Mouse (Mus musculus) stomach, embryonic 16.5 days (tissue): ENCODE results near the gene Foxc1. TPM values are rescaled to one million over a fixed set of nuclear protein-coding genes. Genes with fewer than 3 reads are reported as not detected.

Source experiments
- ATAC-seq: fragments of 200-750 bp; cut with Nextera tagmentation; 2 replicates; pipeline ENCODE4 v1.8.0; 2017; ENCODE audit warnings: moderate number of reproducible peaks, moderate TSS enrichment; ENCODE audit not compliant: insufficient read depth, low FRiP score
- H3K27ac ChIP-seq: fragments of 300-500 bp; sonication (generic); 2 replicates; pipeline ENCODE4 v1.5.1; 2014; ENCODE audit warnings: low read length
- H3K27me3 ChIP-seq: fragments of 300-500 bp; sonication (generic); 2 replicates; pipeline ENCODE4 v1.6.1; 2014; ENCODE audit warnings: low read length, control low read depth, mixed read lengths; ENCODE audit not compliant: control insufficient read depth, insufficient read depth
- H3K36me3 ChIP-seq: fragments of 300-500 bp; sonication (generic); 2 replicates; pipeline ENCODE4 v1.6.1; 2014; ENCODE audit warnings: low read length; ENCODE audit not compliant: control insufficient read depth, insufficient read depth
- H3K4me1 ChIP-seq: fragments of 300-500 bp; sonication (generic); 2 replicates; pipeline ENCODE4 v1.6.1; 2014; ENCODE audit warnings: low read length, control low read depth, mixed read lengths; ENCODE audit not compliant: control insufficient read depth, insufficient read depth
- H3K4me2 ChIP-seq: fragments of 300-500 bp; sonication (generic); 2 replicates; pipeline ENCODE4 v1.6.1; 2014; ENCODE audit warnings: low read depth, low read length, mixed read lengths
- H3K4me3 ChIP-seq: fragments of 300-500 bp; sonication (generic); replicated peaks from 2 replicates; pipeline ENCODE4 v1.5.1; 2014; ENCODE audit warnings: mild to moderate bottlenecking, low read length
- H3K9ac ChIP-seq: fragments of 300-500 bp; sonication (generic); 2 replicates; pipeline ENCODE4 v1.6.1; 2014; ENCODE audit warnings: low read length
- H3K9me3 ChIP-seq: fragments of 300-500 bp; sonication (generic); replicated peaks from 2 replicates; pipeline ENCODE4 v1.6.1; 2016; ENCODE audit warnings: low read length, control low read depth; ENCODE audit not compliant: control insufficient read depth
- WGBS: fragments of 180-500 bp; shearing (Covaris S2); extraction: QIAGEN DNeasy Blood & Tissue Kit; methylation state at CpG from one replicate; pipeline ENCODE4 v1.1.7; 2014; 5-methylcytosine and 5-hydroxymethylcytosine counted together
- polyA plus RNA-seq: library from polyadenylated mRNA; unstranded; fragments of >200 nt; fragmentation: Nextera tagmentation; extraction: Ambion mirVana; gene quantifications from 2 replicates; pipeline ENCODE4 v1.2.1, GENCODE M21; 2015

Foxc1 gene
- polyA plus RNA-seq, 1 experiment from 2014 or later = 0.12 TPM

DNA sequence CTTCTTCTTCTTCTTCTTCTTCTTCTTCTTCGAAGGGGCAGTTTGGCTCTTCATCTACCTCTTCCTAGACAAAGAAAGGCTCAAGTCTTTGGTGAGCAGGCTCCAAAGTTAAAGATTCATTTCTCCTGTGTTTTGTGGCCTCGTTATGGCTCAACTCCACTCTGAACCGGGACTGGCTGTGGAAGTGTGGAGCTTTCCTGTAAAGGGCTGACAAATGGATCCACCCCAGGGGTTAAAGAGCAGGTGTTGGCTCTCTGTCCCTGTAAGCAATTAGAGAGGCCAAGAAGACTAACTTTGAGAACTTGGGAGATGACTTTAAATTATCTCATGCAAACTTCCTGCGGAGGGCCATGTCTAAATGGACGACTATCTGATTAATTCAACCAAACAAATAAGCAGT lies 4.0 kb upstream of the Foxc1 start:
- ATAC-seq = no peak
- no peak overlapping the region for H3K27ac ChIP-seq
- H3K4me2 ChIP-seq = no peak overlapping the region
- H3K4me3 ChIP-seq = no peak overlapping the region
- H3K4me1 ChIP-seq = peaks cover 27% of the 10 kb centered on the region
- no peaks in the 10 kb centered on the region for H3K9me3 ChIP-seq
- H3K9ac ChIP-seq = no peak overlapping the region
- no peaks in the 10 kb centered on the region for H3K36me3 ChIP-seq
- peaks cover 78% of the 10 kb centered on the region for H3K27me3 ChIP-seq
- 14% methylated on average over 5 of the region's 5 CpGs for WGBS

GRCm38 (mm10) chr13:31803166-31804093 lies 3.0 kb upstream of the Foxc1 start:
- peaks cover 78% of the 10 kb centered on the region for H3K27me3 ChIP-seq
- no peak overlapping the region for H3K27ac ChIP-seq
- no peaks in the 10 kb centered on the region for H3K36me3 ChIP-seq
- WGBS = 6% methylated on average over 31 of the region's 31 CpGs
- H3K4me3 ChIP-seq = no peak overlapping the region
- H3K4me2 ChIP-seq = no peak overlapping the region
- no peak for ATAC-seq
- H3K9me3 ChIP-seq = no peaks in the 10 kb centered on the region
- H3K9ac ChIP-seq = no peak overlapping the region
- H3K4me1 ChIP-seq = peaks cover 32% of the 10 kb centered on the region

DNA sequence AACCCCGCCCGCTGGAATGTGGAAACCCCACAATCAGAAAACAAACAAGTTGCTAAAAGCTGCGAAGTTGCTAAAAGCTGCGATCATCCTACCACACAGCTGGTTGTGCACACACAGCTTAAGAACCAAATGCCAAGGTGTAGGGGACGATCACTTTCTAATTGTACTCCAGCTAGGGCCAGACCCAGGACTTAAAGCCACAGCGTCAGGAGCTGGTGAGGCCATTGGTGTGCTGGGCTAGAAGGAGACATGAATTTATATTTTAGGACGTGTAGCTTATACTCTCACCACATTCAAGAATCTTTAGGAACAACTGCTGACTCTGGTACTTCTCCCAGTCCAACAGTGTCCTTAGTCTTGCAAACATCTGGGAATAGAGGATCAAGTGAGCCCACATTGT lies 1.9 kb upstream of the Foxc1 start:
- peaks cover 70% of the 10 kb centered on the region for H3K27me3 ChIP-seq
- no peak for ATAC-seq
- H3K4me2 ChIP-seq = no peak overlapping the region
- H3K27ac ChIP-seq = no peak overlapping the region
- H3K9me3 ChIP-seq = no peaks in the 10 kb centered on the region
- H3K4me3 ChIP-seq = no peak overlapping the region
- peaks cover 36% of the 10 kb centered on the region for H3K4me1 ChIP-seq
- no peaks in the 10 kb centered on the region for H3K36me3 ChIP-seq
- WGBS = 14% methylated on average over 7 of the region's 7 CpGs
- H3K9ac ChIP-seq = no peak overlapping the region

DNA sequence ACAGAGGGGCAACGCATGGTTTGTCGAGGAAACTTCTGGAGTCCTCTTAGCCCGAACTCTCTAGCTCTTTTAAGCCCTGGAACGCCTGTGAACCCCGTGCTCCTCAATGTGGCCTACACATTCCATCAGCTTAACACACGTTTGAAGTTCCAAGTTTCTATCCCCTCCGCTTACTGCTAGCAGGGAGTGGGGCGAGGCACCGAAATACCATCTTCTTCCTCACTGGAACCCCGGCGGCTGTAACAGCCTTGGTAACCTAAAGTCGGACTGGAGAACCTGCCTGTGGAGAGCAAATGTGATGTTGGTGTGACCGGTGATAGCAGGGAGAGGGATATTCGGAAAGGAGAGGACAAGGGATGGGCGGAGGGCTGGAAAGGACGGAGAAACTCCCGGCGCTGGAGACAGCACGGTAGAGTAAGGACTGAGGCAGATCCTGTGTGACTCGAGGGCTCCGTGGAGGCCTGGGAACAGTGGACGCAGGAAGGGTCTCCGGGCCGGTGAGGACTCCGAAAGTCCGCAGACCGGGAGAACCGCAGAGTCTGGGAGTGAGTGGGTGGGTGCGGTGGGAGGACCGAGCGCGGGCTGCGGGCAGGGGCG lies 504 bp upstream of the Foxc1 start:
- Histone ChIP-seq H3K27ac (no peak overlapping the region), H3K9ac (peak overlapping the region; percentile 80), H3K27me3 (peaks cover 72% of the 10 kb centered on the region), H3K4me1 (peaks cover 34% of the 10 kb centered on the region), H3K4me2 (peak overlapping the region; percentile 99), H3K4me3 (peak overlapping the region; percentile 59), H3K36me3 (no peaks in the 10 kb centered on the region), H3K9me3 (no peaks in the 10 kb centered on the region)
- 5% methylated on average over 34 of the region's 34 CpGs for WGBS
- peak; percentile 51 for ATAC-seq

GRCm38 (mm10) chr13:31806890-31807735 lies 680 bp downstream of the Foxc1 start:
- ATAC-seq = peak; percentile 41; the same call in 1 of the 2 replicates
- Histone ChIP-seq H3K4me2 (peak overlapping the region; percentile 99), H3K9ac (peak overlapping the region; percentile 80), H3K27ac (peak overlapping the region; percentile 60; the same call in 1 of the 2 replicates), H3K36me3 (no peaks in the 10 kb centered on the region), H3K4me1 (peaks cover 33% of the 10 kb centered on the region), H3K9me3 (no peaks in the 10 kb centered on the region), H3K4me3 (peak overlapping the region; percentile 59), H3K27me3 (peaks cover 72% of the 10 kb centered on the region)
- WGBS = under 1% methylated on average over 92 of the region's 101 CpGs

DNA sequence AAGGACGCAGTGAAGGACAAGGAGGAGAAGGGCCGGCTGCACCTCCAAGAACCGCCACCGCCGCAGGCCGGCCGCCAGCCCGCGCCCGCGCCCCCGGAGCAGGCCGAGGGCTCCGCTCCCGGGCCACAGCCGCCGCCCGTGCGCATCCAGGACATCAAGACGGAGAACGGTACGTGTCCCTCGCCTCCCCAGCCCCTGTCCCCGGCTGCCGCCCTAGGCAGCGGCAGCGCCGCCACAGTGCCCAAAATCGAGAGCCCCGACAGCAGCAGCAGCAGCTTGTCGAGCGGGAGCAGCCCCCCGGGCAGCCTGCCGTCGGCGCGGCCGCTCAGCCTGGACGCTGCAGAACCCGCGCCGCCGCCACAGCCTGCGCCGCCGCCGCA lies 1.3 kb downstream of the Foxc1 start:
- no peak for ATAC-seq

DNA sequence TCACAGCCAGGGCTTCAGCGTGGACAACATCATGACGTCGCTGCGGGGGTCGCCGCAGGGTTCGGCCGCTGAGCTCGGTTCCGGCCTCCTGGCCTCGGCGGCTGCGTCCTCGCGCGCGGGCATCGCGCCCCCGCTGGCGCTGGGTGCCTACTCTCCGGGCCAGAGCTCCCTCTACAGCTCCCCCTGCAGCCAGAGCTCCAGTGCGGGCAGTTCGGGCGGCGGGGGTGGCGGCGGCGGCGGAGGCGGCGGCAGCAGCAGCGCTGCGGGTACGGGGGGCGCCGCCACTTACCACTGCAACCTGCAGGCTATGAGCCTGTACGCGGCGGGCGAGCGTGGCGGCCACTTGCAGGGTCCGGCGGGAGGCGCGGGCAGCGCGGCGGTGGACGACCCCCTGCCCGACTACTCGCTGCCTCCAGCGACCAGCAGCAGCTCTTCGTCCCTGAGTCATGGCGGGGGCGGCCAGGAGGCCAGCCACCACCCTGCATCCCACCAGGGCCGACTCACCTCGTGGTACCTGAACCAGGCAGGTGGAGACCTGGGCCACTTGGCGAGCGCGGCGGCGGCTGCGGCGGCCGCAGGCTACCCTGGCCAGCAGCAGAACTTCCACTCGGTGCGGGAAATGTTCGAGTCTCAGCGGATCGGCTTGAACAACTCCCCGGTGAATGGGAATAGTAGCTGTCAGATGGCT lies 1.8 kb downstream of the Foxc1 start:
- peak overlapping the region; percentile 80 for H3K9ac ChIP-seq
- H3K4me1 ChIP-seq = peaks cover 33% of the 10 kb centered on the region
- no peaks in the 10 kb centered on the region for H3K9me3 ChIP-seq
- no peak for ATAC-seq
- H3K36me3 ChIP-seq = no peaks in the 10 kb centered on the region
- peaks cover 70% of the 10 kb centered on the region for H3K27me3 ChIP-seq
- H3K27ac ChIP-seq = no peak overlapping the region
- H3K4me3 ChIP-seq = peak overlapping the region; percentile 59
- peak overlapping the region; percentile 99 for H3K4me2 ChIP-seq
- 1% methylated on average over 73 of the region's 73 CpGs for WGBS

More for the DNA sequence above, 1.3 kb downstream of the Foxc1 start:
- Histone ChIP-seq H3K9me3 (no peaks in the 10 kb centered on the region), H3K27ac (no peak overlapping the region), H3K36me3 (no peaks in the 10 kb centered on the region), H3K4me3 (peak overlapping the region; percentile 59), H3K4me2 (peak overlapping the region; percentile 99), H3K9ac (peak overlapping the region; percentile 80), H3K27me3 (peaks cover 70% of the 10 kb centered on the region), H3K4me1 (peaks cover 33% of the 10 kb centered on the region)
- 0% methylated on average over 45 of the region's 47 CpGs for WGBS

DNA sequence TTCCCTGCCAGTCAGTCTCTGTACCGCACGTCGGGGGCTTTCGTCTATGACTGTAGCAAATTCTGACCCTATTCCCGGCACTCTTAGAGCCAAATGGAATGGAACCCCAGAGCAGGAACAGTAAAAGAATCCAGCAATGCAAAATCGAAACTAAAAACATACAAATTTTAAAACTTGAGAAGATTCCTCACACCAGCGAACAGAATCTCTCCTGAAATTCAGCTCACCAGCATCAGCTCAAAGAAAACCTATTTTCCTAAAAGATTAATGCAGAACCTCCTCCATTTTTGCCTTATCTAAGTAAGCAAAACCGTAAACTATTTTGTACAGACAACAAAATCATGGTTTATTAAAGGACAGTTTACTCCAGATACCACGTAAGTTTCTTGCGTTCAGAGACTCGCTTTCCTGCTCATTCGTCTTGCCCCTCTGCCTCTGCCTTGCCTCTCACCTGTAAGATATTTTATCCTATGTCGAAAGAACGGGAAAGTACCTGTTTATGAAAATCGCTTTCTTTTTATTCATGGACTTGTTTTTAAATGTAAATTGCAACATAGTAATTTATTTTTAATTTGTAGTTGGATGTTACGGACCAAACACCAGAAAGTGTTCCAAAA lies 2.5 kb downstream of the Foxc1 start:
- Histone ChIP-seq H3K27me3 (peaks cover 70% of the 10 kb centered on the region), H3K27ac (no peak overlapping the region), H3K9me3 (no peaks in the 10 kb centered on the region), H3K4me2 (peak overlapping the region; percentile 99), H3K9ac (0 out of 2 replicates have a peak overlapping the region, but pooled peaks have one; percentile 80), H3K4me3 (peak overlapping the region; percentile 59), H3K4me1 (peaks cover 33% of the 10 kb centered on the region), H3K36me3 (no peaks in the 10 kb centered on the region)
- 11% methylated on average over 16 of the region's 16 CpGs for WGBS
- ATAC-seq = no peak
